Mouse (Mus musculus): ENCODE data around the gene Erbin. TPM values are rescaled to one million over a fixed set of nuclear protein-coding genes. Genes with fewer than 3 reads are reported as not detected.
A peak's percentile ranks its signal among the peaks of the same experiment; 100 is the strongest.

Gene Erbin
- total RNA-seq, 2 experiments from 2014 or later: 77.1 to 88.5 TPM

GRCm38 (mm10) chr13:103914114-103914736, 6.1 kb downstream of the Erbin start:
- no peak for DNase-seq (ENCODE audit: low spot score in 2 of 2)

- DNase-seq (ENCODE audit: low spot score in 2 of 2): no peak
These were observed 8.0 kb downstream of the Erbin start for GRCm38 (mm10) chr13:103912351-103912750.

GRCm38 (mm10) chr13:103910598-103910997, 9.7 kb downstream of the Erbin start:
- DNase-seq (ENCODE audit: low spot score in 2 of 2): no peak

GRCm38 (mm10) chr13:103909894-103910293, 10.4 kb downstream of the Erbin start:
- DNase-seq (ENCODE audit: low spot score in 2 of 2): no peak

- no peak for DNase-seq (ENCODE audit: low spot score in 2 of 2)
These were observed 20.3 kb downstream of the Erbin start for GRCm38 (mm10) chr13:103900015-103900414.

- no peak for DNase-seq (ENCODE audit: low spot score in 2 of 2)
These were observed 22.7 kb downstream of the Erbin start for GRCm38 (mm10) chr13:103897606-103898005.

GRCm38 (mm10) chr13:103893065-103893464, 27.2 kb downstream of the Erbin start:
- no peak for DNase-seq (ENCODE audit: low spot score in 2 of 2)

- no peak for DNase-seq (ENCODE audit: low spot score in 2 of 2)
These were observed 30.3 kb downstream of the Erbin start for GRCm38 (mm10) chr13:103890038-103890437.

GRCm38 (mm10) chr13:103886503-103886902, 33.8 kb downstream of the Erbin start:
- no peak for DNase-seq (ENCODE audit: low spot score in 2 of 2)

GRCm38 (mm10) chr13:103881200-103881599, 39.1 kb downstream of the Erbin start:
- no peak for DNase-seq (ENCODE audit: low spot score in 2 of 2)

GRCm38 (mm10) chr13:103876743-103877142, 43.6 kb downstream of the Erbin start:
- no peak for DNase-seq (ENCODE audit: low spot score in 2 of 2)

GRCm38 (mm10) chr13:103875823-103876514, 44.3 kb downstream of the Erbin start:
- no peak for DNase-seq (ENCODE audit: low spot score in 2 of 2)

- no peak for DNase-seq (ENCODE audit: low spot score in 2 of 2)
These were observed 49.5 kb downstream of the Erbin start for GRCm38 (mm10) chr13:103870786-103871185.

- DNase-seq (ENCODE audit: low spot score in 2 of 2): no peak
These were observed 50.2 kb downstream of the Erbin start for GRCm38 (mm10) chr13:103870117-103870516.

- no peak for DNase-seq (ENCODE audit: low spot score in 2 of 2)
These were observed 51.4 kb downstream of the Erbin start for GRCm38 (mm10) chr13:103868875-103869274.

GRCm38 (mm10) chr13:103862041-103862440, 58.3 kb downstream of the Erbin start:
- DNase-seq (ENCODE audit: low spot score in 2 of 2): no peak

GRCm38 (mm10) chr13:103859041-103859440, 61.3 kb downstream of the Erbin start:
- DNase-seq (ENCODE audit: low spot score in 2 of 2): no peak

- DNase-seq (ENCODE audit: low spot score in 2 of 2): no peak
These were observed 72.7 kb downstream of the Erbin start for GRCm38 (mm10) chr13:103847614-103848013.

GRCm38 (mm10) chr13:103841287-103842201, 78.8 kb downstream of the Erbin start:
- DNase-seq (ENCODE audit: low spot score in 2 of 2): no peak

GRCm38 (mm10) chr13:103838619-103839018, 81.7 kb downstream of the Erbin start:
- DNase-seq (ENCODE audit: low spot score in 2 of 2): peak in 1 of 2 experiments; percentile 43

- DNase-seq (ENCODE audit: low spot score in 2 of 2): no peak
These were observed 90.6 kb downstream of the Erbin start for GRCm38 (mm10) chr13:103829623-103830135.

- DNase-seq (ENCODE audit: low spot score in 2 of 2): no peak
These were observed 98.0 kb downstream of the Erbin start for GRCm38 (mm10) chr13:103822270-103822669.

All from gastrocnemius, postnatal 4 days (tissue).